Mouse (Mus musculus): ENCODE results near the gene Spint1.

- TF ChIP-seq E2F4 (IDR thresholded peaks at IDR 0.05; ENCODE audit: borderline replicate concordance, low read depth, low read length) (no peak), POLR2A (IDR thresholded peaks at IDR 0.05; ENCODE audit: control insufficient read depth in 1 of 2, insufficient read depth in 1 of 2, low read depth in 1 of 2, low read length in 2 of 2, poor library complexity in 1 of 2) (no peak), TBP (IDR thresholded peaks at IDR 0.05; ENCODE audit: low read depth, low read length) (no peak), CHD2 (IDR thresholded peaks at IDR 0.05; ENCODE audit: low read length) (no peak), BHLHE40 (IDR thresholded peaks at IDR 0.05; ENCODE audit: borderline replicate concordance, low read depth, low read length) (no peak), USF1 (IDR thresholded peaks at IDR 0.05; ENCODE audit: low read depth, low read length) (no peak), POLR2AphosphoS2 (IDR thresholded peaks at IDR 0.05; ENCODE audit: low read length) (no peak), GATA1 (IDR thresholded peaks at IDR 0.05; ENCODE audit: low read depth, low read length) (no peak), MXI1 (IDR thresholded peaks at IDR 0.05; ENCODE audit: low read depth, low read length) (no peak)
Observed at GRCm38 (mm10) chr2:119236682-119237209, 416 bp upstream of the Spint1 start.
